Mouse (Mus musculus) mature B cell (primary cell): ENCODE results near the gene Tdrd9.
"Not testable (repeated sequence)": the region's sequence is repeated elsewhere in the genome, so short reads cannot be mapped to it uniquely, and the experiment has no call there.

Experiments used
- in situ Hi-C: fragments of 300-500 bp; cut with MboI; formaldehyde crosslinking; loops from 2 replicates; pipeline ENCODE4 v1.14.3; 2019

Tdrd9 gene

DNA sequence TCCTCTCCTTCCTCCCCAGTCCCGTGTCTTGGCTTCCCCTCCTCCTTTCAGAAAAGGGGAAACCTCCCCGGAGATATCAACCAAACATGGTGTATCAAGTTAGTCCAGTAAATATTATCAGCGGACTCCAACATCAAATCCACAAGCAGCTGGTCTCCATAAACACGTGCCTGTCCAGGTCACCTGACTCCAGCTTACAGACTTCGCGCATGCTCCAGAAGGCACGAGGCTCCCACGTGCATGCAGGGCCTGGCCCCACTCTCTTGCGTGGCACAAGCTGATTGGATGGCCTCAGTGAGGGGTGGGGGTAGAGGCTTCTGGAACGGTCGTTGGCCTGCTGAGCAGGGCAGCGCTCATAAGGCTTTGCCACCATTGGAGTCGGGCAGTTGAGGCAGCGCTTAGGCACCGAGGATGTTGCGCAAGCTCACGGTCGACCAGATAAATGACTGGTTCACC lies at the start of gene Tdrd9:
Tdrd9 (plus strand) TSS at position 329 of the 456 bp plus-strand sequence.
- in situ Hi-C loops: no loop called here

GRCm38 (mm10) chr12:111923117-111923516 lies 48.2 kb upstream of the Tdrd9 start:
- in situ Hi-C loops: no loop called here

- in situ Hi-C loops: no loop called here
These were observed 44.0 kb upstream of the Tdrd9 start for GRCm38 (mm10) chr12:111927338-111927737.

DNA sequence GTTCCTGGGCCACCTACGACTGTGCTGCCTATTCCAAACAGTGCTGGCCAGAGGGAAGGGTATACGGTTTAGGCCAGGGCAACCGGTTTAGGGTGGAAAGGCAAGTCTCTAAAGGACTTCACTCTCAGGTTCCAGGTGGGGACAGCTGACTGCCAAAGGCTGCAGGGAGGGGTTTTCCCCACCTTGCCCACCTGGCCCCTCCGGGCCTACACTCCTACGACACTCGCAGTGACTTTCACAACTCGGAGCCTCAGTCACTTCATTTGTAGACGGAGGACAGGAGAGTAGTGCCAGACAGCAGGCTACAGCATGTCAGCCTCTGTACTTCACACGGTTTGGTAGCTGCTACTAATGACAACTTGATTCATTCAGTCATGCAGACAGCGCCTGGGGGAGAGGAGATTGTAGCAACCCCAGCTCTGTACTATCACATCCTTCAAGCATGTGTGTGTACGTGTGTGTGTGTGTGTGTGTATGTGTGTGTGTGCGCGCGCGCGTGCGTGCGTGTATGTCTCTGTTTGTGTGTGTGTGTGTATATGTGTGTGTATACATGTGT lies 42.9 kb upstream of the Tdrd9 start:
- in situ Hi-C loops: no loop called here

DNA sequence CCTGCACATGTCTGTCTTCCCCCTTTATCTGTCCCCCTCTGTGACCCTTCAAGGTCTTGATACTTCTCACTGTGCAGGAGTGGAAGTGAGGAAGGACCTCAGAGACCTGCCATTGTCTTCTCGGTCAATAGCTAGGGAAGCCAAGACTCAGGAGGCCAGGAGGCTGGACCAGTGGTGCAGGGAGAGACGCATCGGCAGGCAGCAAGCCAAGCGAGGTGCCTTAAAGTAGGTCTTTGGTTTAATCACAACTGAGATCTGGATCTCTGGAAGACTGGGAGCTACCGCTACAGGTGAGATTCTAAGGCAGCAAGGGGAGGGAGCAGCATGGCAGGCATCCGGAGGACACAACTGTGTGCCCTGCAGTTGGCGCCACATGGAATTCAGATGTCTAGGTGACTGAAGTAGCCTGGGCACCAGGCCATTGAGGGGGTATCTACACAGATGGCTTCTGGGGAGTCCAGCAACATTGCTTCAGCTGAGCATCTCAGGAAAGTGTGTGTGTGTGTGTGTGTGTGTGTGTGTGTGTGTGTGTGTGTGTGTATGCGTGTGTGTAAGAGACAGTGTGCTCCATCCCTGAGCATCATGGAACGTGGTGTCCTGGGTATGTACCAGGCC lies 39.8 kb upstream of the Tdrd9 start:
- in situ Hi-C loops: no loop called here

DNA sequence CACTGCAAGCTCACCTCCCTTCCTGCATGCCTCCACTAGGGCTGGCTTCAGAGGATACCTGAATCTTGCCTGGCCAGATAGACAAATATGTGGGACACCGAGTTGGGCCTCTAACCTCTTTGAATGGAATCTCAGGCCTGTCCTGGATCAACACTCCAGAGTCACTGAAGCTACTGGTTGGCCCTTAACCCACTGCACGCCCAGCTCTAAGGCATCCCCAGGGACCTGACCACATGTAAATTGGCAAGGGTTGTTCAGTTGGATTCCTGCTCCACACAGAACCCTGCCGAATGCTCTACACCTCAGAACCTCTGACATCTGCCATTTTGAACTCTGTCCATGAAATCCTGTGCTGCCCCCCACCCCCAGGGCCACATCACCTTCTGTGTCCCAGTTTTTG lies 38.8 kb upstream of the Tdrd9 start:
- in situ Hi-C loops: no loop called here

DNA sequence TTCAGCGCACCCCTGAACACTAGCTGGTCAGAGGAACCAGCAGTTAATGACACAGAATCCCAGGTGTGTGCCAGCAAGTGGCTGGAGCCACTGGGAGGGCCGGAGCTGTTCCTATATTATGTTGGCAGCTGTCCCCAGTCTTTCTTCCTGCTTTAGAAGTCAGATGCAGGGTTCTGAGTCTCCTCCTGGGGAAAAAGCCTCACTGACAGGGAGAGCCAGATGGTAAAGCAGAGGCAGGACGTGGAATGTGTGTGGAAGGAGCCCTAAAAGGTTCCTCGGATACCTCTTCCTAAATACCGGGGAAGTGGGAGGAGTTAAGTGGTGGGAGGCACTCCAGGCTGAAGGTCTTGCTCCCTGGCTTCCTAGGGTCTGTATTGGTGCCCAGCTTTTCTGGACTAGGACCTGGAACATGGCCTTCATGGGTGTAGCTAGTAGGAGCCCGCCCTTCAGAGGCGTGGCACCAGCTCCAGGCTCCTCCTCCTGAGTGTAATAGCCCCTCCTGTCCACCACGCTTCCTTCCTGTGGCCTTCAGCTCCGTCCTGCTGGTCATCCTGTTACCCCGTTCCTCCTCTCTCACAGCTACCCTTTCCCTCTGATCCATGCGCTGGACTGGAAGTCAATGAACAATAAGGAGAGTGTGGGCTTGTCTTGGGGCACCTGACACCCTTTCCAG lies 38.2 kb upstream of the Tdrd9 start:
- in situ Hi-C loops: no loop called here

GRCm38 (mm10) chr12:111933971-111934370 lies 37.4 kb upstream of the Tdrd9 start:
- in situ Hi-C loops: no loop called here

DNA sequence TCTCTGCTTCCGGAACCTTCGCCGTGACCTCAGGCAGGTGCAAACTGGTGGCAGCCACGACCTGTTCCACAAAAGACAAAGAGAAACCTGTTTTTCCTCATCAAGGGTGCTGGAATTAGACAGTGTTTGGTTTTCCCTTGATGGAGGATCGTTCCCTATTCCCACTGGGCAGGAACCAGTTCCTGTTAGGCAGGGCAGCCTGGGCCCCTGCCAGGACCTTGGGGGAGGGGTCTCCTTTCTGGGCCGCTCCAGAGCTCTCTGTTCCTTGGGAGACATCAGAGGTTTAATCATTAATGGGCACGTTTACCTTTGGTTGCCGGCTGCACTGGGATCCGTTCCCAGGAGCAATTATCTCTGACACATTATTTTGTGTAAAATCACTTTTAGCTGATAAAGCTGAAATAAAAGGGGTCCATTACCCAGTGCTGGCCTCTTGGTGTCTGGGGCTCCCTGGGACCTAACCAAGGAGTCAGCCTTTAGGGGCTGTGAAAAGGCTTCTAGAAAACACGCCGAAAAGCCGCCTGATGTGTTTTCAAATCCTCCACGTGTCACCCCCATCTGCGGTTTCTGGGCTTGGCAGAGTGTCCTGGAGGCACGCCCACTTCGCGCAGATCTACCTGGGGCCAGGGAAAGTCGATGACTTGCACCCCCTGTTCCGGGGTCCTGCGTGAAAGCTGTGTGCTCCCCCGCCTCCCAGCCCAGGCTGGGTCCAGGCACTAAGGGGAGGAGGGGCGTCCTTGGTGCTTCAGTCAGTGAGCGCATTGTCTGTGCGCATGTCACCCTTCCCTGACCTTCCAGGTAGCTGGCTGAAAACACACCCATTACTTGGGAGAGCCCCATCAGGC lies 34.4 kb upstream of the Tdrd9 start:
- in situ Hi-C loops: no loop called here

GRCm38 (mm10) chr12:111938623-111939177 lies 32.7 kb upstream of the Tdrd9 start:
- in situ Hi-C loops: no loop called here

DNA sequence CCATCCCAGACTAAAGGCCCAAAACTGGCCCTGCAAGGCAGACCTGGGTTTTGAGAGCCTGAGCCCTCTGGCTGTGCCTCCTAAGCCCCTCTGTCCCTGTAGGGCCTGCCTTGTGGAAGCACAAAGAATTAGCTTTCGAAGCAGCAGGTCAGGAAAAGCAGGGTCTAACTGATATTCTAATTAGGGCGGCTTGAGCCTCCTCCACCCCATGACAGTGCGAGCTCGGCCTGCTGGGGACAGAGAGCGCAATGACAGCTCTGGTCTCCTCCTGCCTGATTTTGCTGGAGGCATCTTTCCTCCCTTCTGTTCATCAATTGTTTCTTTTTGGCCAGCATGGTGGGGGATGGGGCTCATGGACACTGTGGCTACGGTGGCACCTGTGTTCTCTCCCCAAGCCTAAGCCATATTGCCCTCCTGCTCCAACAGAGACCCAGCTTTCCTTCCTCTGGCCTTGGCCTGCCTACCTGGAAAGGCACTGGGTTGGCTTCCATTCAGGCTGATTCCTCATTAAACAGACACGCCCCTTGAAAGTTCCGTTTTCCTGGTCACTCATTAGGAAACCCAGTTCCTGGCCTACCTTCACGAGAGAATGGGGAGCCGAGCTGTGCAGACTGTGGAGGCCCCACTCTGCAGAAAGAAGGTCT lies 27.8 kb upstream of the Tdrd9 start:
- in situ Hi-C loops: no loop called here

- in situ Hi-C loops: not testable (repeated sequence)
These were observed 27.0 kb upstream of the Tdrd9 start for GRCm38 (mm10) chr12:111944065-111944987.

DNA sequence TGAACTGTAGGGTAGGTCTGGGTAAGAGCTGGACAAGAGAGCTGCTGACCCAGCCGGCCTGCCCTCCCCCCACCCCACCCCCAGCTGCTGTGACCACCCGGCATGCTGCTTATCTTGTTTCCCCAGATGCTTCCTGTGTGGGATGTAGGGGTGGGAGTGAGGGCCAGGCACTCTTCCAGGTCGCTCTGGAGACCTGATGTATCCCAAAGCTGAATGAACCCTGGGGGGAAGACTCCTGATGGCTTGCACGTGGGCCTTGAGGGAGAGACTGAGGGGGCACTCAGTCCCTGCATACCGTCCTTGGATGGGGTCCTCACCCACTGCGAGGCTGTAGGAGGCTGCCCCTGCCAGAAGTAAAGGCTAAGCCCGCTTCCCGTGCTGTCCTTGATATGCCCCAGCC lies 26.2 kb upstream of the Tdrd9 start:
- in situ Hi-C loops: no loop called here

- in situ Hi-C loops: not testable (repeated sequence)
These were observed 25.3 kb upstream of the Tdrd9 start for GRCm38 (mm10) chr12:111945765-111946655.

DNA sequence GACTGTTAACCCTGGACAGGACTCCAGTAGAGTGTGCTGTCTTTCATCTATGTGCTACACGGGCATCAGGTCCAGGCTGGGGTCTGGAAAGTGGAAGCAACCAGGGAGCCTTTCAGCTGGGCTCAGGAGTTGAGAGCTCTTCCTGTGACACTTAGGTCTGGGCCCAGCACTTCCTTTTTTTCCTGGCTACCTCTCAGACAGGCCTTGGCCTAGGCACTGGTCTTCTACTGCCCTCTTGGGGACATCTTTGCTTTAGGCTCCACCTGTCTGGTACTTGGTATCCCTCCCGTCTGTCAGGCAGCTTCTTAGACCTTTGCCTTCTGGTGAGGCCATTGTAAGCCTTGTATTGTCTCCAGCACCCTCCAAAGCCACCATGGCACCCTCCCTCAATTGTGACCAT lies 24.6 kb upstream of the Tdrd9 start:
- in situ Hi-C loops: no loop called here

GRCm38 (mm10) chr12:111950486-111950885 lies 20.9 kb upstream of the Tdrd9 start:
- in situ Hi-C loops: loop anchor here (5.0 kb wide), 1 partner anchor 73 kb away; no protein-coding TSS in a partner anchor

- in situ Hi-C loops: loop anchor here (5.0 kb wide), 1 partner anchor 74 kb away; no protein-coding TSS in a partner anchor
These were observed 19.7 kb upstream of the Tdrd9 start for GRCm38 (mm10) chr12:111951701-111952100.

DNA sequence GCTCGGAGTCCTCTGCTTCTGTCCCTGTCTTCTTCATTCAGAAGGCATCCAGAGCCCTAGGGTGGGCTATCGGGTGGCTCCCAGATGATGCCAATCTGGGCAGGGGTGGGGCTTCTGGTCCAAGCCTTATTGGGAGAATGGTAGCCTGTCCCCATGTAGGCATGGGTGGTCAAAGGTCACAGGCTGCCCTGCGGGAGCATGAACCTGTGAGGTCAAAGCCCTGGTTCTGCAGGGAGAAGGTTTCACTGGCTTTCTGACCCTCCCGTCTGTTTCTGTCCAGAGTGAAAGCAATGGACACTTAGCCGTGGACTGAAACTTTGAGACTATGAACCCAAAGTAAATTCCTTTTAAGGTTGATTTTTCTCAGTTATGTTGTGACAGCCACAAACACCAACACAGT lies 15.2 kb upstream of the Tdrd9 start:
- in situ Hi-C loops: no loop called here
